Mouse (Mus musculus): ENCODE measurements around the gene Dnajb8.

- TF ChIP-seq POLR2A (IDR thresholded peaks at IDR 0.05; ENCODE audit: low read depth, low read length), result no peak
- TF ChIP-seq CTCF (IDR thresholded peaks at IDR 0.05; ENCODE audit: borderline replicate concordance, insufficient read depth, low read length), result no peak
Observed at GRCm38 (mm10) chr6:88204531-88205385, 17.3 kb upstream of the Dnajb8 start.
